Mouse (Mus musculus) CH12.LX (cell line): ENCODE measurements around the gene Zfp618. TPM values are rescaled to one million over a fixed set of nuclear protein-coding genes. Genes with fewer than 3 reads are reported as not detected.

Source experiments
- DNase-seq: peaks from one replicate; pipeline ENCODE4 v3.0.0-alpha.2; 2013; ENCODE audit errors: extremely low read depth
- H3K27ac ChIP-seq: 2 replicates; pipeline ENCODE4 v1.5.1; 2012; ENCODE audit warnings: low read depth, mild to moderate bottlenecking, control low read depth, moderate library complexity; ENCODE audit not compliant: insufficient read depth
- H3K27me3 ChIP-seq: replicated peaks from 2 replicates; pipeline ENCODE3; 2012; ENCODE audit warnings: inconsistent platforms
- H3K36me3 ChIP-seq, 2 experiments: replicated peaks in 1 of 2; 2 replicates each; pipeline versions ENCODE3 to v1.6.1; 2012; ENCODE audit warnings: inconsistent platforms in 1 of 2, low read length in 1 of 2, mild to moderate bottlenecking in 1 of 2, mixed read lengths in 1 of 2, moderate library complexity in 1 of 2; ENCODE audit not compliant: control insufficient read depth in 1 of 2, insufficient read depth in 1 of 2
- H3K4me1 ChIP-seq, 2 experiments: 2 replicates each; pipeline ENCODE4 v1.6.1; 2012; ENCODE audit warnings: inconsistent platforms in 1 of 2, moderate library complexity in 1 of 2; ENCODE audit not compliant: insufficient read depth in 2 of 2, control insufficient read depth in 1 of 2
- H3K4me2 ChIP-seq: 2 replicates; pipeline ENCODE4 v1.6.1; 2012; ENCODE audit warnings: low read depth, mild to moderate bottlenecking, control low read depth; ENCODE audit not compliant: poor library complexity, insufficient read depth, severe bottlenecking
- H3K4me3 ChIP-seq, 3 experiments: fragments of 150-350 bp in 1 of 3; sonication (generic) in 1 of 3; replicated peaks in 1 of 3; 2 replicates each; pipeline versions ENCODE3 to v1.5.1; 2011 to 2012; ENCODE audit warnings: low read depth in 2 of 3, low read length in 2 of 3, mild to moderate bottlenecking in 2 of 3, moderate library complexity in 2 of 3, control low read depth in 1 of 3, improper control_type of control experiment in 1 of 3, inconsistent platforms in 1 of 3, mixed read lengths in 1 of 3; ENCODE audit not compliant: poor library complexity in 1 of 3
- H3K79me2 ChIP-seq: replicated peaks from 2 replicates; pipeline ENCODE4 v1.6.1; 2012; ENCODE audit warnings: mild to moderate bottlenecking, moderate library complexity; ENCODE audit not compliant: control insufficient read depth, poor library complexity, insufficient read depth, severe bottlenecking; ENCODE audit errors: extremely low read depth
- H3K9ac ChIP-seq: 2 replicates; pipeline ENCODE4 v1.6.1; 2012; ENCODE audit warnings: low read depth, mild to moderate bottlenecking, control low read depth, moderate library complexity; ENCODE audit not compliant: insufficient read depth
- H3K9me3 ChIP-seq: replicated peaks from 2 replicates; pipeline ENCODE3; 2012; ENCODE audit warnings: low read length, inconsistent platforms, mixed read lengths
- BHLHE40 ChIP-seq: IDR thresholded peaks from 2 replicates; pipeline ENCODE4 v1.6.1; 2011; ENCODE audit warnings: mild to moderate bottlenecking, low read depth, low read length, improper control_type of control experiment
- CHD1 ChIP-seq: IDR thresholded peaks from 2 replicates; pipeline ENCODE4 v1.6.1; 2012; ENCODE audit warnings: low read depth, low read length, improper control_type of control experiment, inconsistent platforms
- CHD2 ChIP-seq: IDR thresholded peaks from 2 replicates; pipeline ENCODE4 v1.6.1; 2011; ENCODE audit warnings: low read length, improper control_type of control experiment
- E2F4 ChIP-seq: IDR thresholded peaks from 2 replicates; pipeline ENCODE4 v1.6.1; 2011; ENCODE audit warnings: low read depth, low read length, improper control_type of control experiment; ENCODE audit not compliant: insufficient replicate concordance
- ELF1 ChIP-seq: IDR thresholded peaks from 2 replicates; pipeline ENCODE4 v1.6.1; 2014; ENCODE audit warnings: low read depth, mild to moderate bottlenecking, inconsistent platforms, low read length, improper control_type of control experiment
- EP300 ChIP-seq: IDR thresholded peaks from 2 replicates; pipeline ENCODE4 v1.6.1; 2011; ENCODE audit warnings: low read length, improper control_type of control experiment
- ETS1 ChIP-seq: conservative IDR thresholded peaks from 2 replicates; pipeline ENCODE4 v1.6.1; 2012; ENCODE audit warnings: low read depth, mild to moderate bottlenecking, inconsistent platforms, low read length, improper control_type of control experiment, moderate library complexity
- HCFC1 ChIP-seq: IDR thresholded peaks from 2 replicates; pipeline ENCODE4 v1.6.1; 2012; ENCODE audit warnings: low read depth, mild to moderate bottlenecking, inconsistent platforms, low read length, improper control_type of control experiment
- JUN ChIP-seq: IDR thresholded peaks from 2 replicates; pipeline ENCODE4 v1.6.1; 2011; ENCODE audit warnings: low read depth, mild to moderate bottlenecking, low read length, improper control_type of control experiment, moderate library complexity; ENCODE audit not compliant: insufficient read depth
- MAZ ChIP-seq: IDR thresholded peaks from 2 replicates; pipeline ENCODE4 v1.6.1; 2012; ENCODE audit warnings: low read depth, mild to moderate bottlenecking, inconsistent platforms, low read length, improper control_type of control experiment, moderate library complexity
- MEF2A ChIP-seq: IDR thresholded peaks from 2 replicates; pipeline ENCODE4 v1.6.1; 2014; ENCODE audit warnings: low read depth, mild to moderate bottlenecking, inconsistent platforms, low read length, improper control_type of control experiment, borderline replicate concordance
- MYC ChIP-seq: IDR thresholded peaks from 2 replicates; pipeline ENCODE4 v1.6.1; 2011; ENCODE audit warnings: low read depth, mild to moderate bottlenecking, improper control_type of control experiment, low read length
- NELFE ChIP-seq: IDR thresholded peaks from 2 replicates; pipeline ENCODE4 v1.6.1; 2011; ENCODE audit warnings: low read depth, low read length, improper control_type of control experiment
- NRF1 ChIP-seq: IDR thresholded peaks from 2 replicates; pipeline ENCODE4 v1.6.1; 2014; ENCODE audit warnings: low read depth, mild to moderate bottlenecking, inconsistent platforms, low read length, improper control_type of control experiment, moderate library complexity
- POLR2A ChIP-seq: IDR thresholded peaks from 2 replicates; pipeline ENCODE4 v1.6.1; 2011; ENCODE audit warnings: low read depth, mild to moderate bottlenecking, improper control_type of control experiment, low read length
- RAD21 ChIP-seq: IDR thresholded peaks from 2 replicates; pipeline ENCODE4 v1.6.1; 2011; ENCODE audit warnings: low read depth, mild to moderate bottlenecking, low read length, improper control_type of control experiment, moderate library complexity
- ZNF384 ChIP-seq: IDR thresholded peaks from 2 replicates; pipeline ENCODE4 v1.6.1; 2012; ENCODE audit warnings: low read depth, low read length, improper control_type of control experiment, inconsistent platforms
- dilution Hi-C: fragments of 300-500 bp; cut with MboI; formaldehyde crosslinking; loops from 2 replicates; pipeline ENCODE4 v1.14.3; 2020; ENCODE audit warnings: low sequenced_read_pairs; ENCODE audit not compliant: extremely low pct_unique_long_range_greater_than_20kb, extremely low pct_ligation_motif_present
- in situ Hi-C: fragments of 300-500 bp; cut with MboI; formaldehyde crosslinking; loops from 3 replicates; pipeline ENCODE4 v1.14.3; 2019; ENCODE audit warnings: low sequenced_read_pairs, low pct_ligation_motif_present, low pct_unique_long_range_greater_than_20kb, mixed read lengths
- polyA plus RNA-seq: library from polyadenylated mRNA; unstranded; fragments of >175 nt; gene quantifications from 2 replicates; pipeline ENCODE4 v1.2.1, GENCODE M21; 2012; ENCODE audit warnings: low read depth; ENCODE audit not compliant: insufficient read length
- total RNA-seq, 2 experiments: library from RNA; depleted of rRNA; stranded (reverse); fragments of 300-350 nt in 1 of 2; fragments of >200 nt in 1 of 2; gene quantifications; 2 replicates each; pipeline ENCODE4 v1.2.3; 2012 to 2014

Zfp618 gene
- total and polyA plus RNA-seq, 3 experiments: not detected

GRCm38 (mm10) chr4:62964844-62965496, 403 bp upstream of the Zfp618 start:
- Histone ChIP-seq H3K27me3 (peaks cover 47% of the 10 kb centered on the region), H3K36me3 (no peaks in the 10 kb centered on the region), H3K9ac (no peak overlapping the region), H3K27ac (no peak overlapping the region), H3K4me1 (no peaks in the 10 kb centered on the region; a peak in 1 of 4 replicates), H3K9me3 (no peaks in the 10 kb centered on the region), H3K79me2 (no peaks in the 10 kb centered on the region), H3K4me2 (no peak overlapping the region), H3K4me3 (no peak overlapping the region)
- no peak for DNase-seq
- TF ChIP-seq MYC (no peak), EP300 (no peak)
- dilution Hi-C loops: no loop called here
- in situ Hi-C loops: no loop called here

- Histone ChIP-seq H3K27ac (no peak overlapping the region), H3K9me3 (no peaks in the 10 kb centered on the region), H3K4me2 (no peak overlapping the region), H3K9ac (no peak overlapping the region), H3K4me1 (no peaks in the 10 kb centered on the region; a peak in 1 of 4 replicates), H3K79me2 (no peaks in the 10 kb centered on the region), H3K27me3 (peaks cover 32% of the 10 kb centered on the region), H3K36me3 (no peaks in the 10 kb centered on the region), H3K4me3 (no peak overlapping the region)
- TF ChIP-seq MAZ (no peak), RAD21 (no peak), ETS1 (no peak), CHD2 (no peak), BHLHE40 (no peak), ZNF384 (no peak), NRF1 (no peak), ELF1 (no peak)
- no peak for DNase-seq
- in situ Hi-C loops: no loop called here
- dilution Hi-C loops: no loop called here
These were observed 4.2 kb downstream of the Zfp618 start for GRCm38 (mm10) chr4:62969526-62969925.

- in situ Hi-C loops (no loop called here), dilution Hi-C loops (no loop called here)
- Histone ChIP-seq H3K27me3 (peaks cover 44% of the 10 kb centered on the region), H3K27ac (no peak overlapping the region), H3K4me2 (no peak overlapping the region), H3K4me1 (no peaks in the 10 kb centered on the region; a peak in 1 of 4 replicates), H3K9me3 (no peaks in the 10 kb centered on the region), H3K9ac (no peak overlapping the region), H3K36me3 (no peaks in the 10 kb centered on the region), H3K79me2 (no peaks in the 10 kb centered on the region), H3K4me3 (no peak overlapping the region)
- no peak for TF ChIP-seq POLR2A
- TF ChIP-seq MEF2A: no peak
- no peak for TF ChIP-seq NELFE
- no peak for TF ChIP-seq HCFC1
- no peak for TF ChIP-seq JUN
- no peak for TF ChIP-seq ZNF384
- no peak for TF ChIP-seq CHD1
- no peak for TF ChIP-seq E2F4
- no peak for TF ChIP-seq NRF1
- DNase-seq: no peak
These were observed 6.6 kb downstream of the Zfp618 start for GRCm38 (mm10) chr4:62971991-62972390.
